Mouse (Mus musculus) cerebellum, adult 9-10 months (tissue): ENCODE data around the gene Pank1.

Source experiments
- DNase-seq: peaks from one replicate; pipeline ENCODE4 v3.0.0; 2022

The Pank1 gene

DNA sequence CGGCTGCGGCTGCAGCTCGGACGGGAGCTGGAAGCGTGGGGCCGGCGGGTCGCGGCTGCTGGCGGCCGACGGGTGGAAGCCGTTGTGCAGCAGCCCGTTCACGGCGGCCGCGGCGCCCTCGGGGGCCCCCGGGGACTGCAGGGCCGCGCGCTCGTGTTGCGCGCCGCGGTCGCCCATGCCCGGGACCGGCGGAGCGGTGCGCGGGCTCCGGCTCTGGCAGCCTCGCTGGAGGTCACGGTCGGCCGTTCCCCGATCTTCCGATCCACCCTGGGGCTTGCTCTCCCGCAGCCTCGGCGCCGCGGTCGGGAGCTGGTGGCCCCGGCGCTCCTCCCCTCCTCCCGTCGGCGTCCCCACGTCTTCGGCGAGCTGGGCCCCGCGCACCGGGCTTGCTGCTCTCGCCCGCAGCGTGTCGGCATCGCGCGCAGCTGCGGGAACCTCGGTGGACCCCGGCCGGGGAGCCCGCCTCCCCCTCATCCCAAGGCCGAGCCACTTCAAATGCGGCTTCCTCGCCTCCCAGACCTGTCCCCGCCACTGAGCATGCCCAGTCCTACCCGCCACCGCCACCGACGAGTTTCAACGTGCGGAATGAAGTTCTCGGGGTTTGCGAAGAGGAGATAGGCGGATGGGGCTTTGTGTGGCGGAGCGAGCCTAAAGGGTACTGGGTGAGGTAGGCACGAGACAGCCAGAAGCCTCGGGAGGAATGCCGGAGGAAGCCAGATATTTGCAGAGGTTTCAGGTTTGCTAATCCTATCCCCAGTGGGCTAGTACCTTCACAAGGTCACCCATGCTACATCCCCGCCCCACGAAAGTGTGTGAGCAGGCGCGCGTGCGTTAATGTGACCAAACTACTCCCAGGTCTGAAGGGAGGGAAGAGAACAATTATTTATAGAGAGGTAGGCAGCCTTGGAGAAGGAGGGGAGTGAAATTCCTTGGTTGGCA lies at the start of gene Pank1:
TSS of gene Pank1 (minus strand) at position 853 of the 939 bp plus-strand sequence.
- peak; percentile 69 for DNase-seq

DNA sequence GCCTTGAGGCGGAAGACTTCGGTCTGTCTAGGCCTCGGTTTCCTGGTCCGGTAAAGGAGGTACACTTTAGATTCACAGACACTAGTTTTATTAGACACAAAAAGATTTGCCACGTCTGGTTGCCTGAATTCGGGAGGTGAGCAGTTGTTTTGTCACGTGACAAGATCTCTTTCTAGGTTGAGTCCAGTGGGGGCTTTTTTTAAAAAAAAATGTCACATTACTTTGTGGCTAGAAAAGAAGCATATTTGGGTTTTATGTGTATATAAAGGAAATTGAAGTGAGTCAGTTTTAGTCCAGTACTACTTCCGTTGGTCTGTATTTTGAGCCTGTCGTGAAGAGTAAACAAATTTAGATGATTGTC lies 43.3 kb upstream of the Pank1 start:
- no peak for DNase-seq

DNA sequence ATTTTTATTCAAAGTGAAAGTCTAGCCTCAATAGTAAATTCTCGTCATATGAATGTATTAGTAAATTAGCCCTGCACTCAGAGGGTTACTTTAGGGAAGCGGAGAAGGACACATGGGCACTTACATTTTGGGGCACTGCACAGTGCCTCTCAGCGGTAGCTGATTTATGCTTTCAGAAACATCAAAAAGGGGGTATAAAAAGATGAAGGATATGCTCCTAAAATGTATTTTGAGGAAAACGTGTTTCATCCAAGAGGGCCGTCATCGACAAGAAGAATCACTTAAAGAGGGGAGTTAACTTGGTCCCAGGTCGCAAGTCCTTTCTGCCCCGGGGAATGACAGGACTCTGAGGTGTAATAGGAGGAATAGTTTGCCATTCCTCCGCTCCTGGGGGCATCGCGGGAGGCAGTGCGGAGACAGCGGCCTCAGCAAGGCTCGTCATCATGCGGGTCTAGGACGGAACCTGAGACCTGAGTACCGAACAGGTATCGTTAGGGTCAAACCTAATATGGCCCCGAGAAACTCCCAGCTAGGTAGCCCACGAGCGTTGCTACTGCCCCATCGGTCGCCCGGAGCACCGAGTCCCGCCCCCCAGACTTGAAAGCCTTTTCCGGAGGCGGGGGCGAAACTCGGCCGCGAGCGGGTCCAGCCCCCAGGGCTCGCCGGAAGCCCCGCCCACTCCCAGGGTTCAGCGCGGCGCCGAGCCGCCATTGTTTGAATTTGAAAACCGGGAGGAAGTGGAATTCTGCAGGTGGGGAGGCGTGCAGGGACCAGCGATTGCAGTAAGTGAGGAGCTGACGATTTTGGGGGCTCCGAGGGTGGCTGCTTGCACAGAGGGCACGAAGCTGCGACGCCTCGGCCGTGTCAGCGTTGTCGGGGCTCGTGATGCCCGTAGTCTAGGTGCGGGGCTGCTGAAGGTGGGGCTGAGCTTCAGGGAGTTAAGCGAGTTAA lies 42.7 kb upstream of the Pank1 start, which contains the start of gene Kif20b:
TSS of gene Kif20b (plus strand) at position 710 of the 951 bp plus-strand sequence.
- DNase-seq: peak; percentile 82

DNA sequence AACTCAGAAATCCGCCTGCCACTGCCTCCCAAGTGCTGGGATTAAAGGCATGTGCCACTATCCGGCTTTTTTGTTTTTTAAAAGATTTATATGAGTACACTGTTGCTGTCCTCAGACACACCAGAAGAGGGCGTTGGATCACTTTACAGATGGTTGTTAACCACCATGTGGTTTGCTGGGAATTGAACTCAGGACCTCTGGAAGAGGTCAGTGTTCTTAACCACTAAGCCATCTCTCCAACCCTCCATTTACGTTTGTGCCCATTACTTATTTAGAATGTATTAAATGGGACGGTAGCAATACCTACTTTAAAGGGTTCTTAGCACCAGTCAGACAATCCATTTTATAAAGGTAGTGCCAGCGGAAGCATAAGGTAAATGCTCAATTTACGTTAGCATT lies 42.0 kb upstream of the Pank1 start:
- DNase-seq: peak; percentile 17

DNA sequence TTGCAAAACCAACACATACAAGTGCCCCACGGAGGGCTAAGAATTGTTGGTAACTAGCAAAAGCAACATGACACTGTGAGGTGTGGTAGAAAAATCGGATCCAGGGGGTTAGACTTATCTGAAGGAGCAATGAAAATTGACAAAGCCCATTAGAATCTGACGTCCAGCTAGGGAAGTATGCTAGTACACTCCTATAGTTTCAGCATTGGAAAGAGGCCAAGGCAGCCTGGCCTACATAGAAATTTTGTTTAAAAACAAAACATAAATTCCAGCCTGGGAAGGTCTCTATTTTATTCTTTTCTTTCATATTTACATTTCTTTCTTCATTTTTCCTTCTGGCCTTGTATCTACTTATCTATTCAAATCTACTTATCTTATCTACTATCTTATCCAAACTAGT lies 41.3 kb upstream of the Pank1 start:
- no peak for DNase-seq

DNA sequence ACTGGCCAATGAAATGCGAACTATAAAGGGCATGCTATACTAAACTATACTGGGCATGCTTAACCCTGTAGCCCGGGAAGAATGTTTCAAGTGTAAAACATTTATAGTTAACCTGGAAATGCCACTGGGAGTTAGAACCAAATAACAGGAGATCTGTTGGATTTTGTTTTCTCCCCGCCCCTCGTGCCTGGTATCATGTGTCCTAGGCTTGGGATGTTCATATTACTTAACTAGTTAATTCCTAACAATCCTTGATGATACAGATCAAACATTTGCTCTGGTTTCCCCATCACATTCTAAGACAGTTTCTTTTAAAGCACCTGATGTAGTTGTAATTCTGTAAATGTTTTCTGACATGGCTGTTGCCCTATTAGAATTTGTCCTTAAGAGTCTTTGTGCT lies 40.8 kb upstream of the Pank1 start:
- no peak for DNase-seq

DNA sequence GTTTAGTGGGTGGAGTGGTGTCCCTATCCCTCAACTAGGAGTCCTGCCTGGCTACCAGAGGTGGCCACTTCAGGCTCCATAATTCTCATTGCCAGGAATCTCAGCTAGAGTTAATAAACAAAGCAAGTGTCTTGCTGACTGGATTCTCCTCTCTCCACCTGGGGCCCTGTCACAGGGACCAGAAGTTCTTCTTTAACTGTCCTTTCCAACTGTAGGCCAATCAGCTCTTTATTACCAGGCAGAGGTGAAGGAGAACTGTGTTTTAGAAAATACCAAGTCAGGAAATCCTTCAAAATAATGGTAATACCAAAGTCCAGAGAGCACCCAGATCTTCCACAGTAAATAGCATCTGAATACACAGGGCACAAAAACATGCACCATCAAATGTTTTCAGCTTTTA lies 33.1 kb upstream of the Pank1 start:
- no peak for DNase-seq

DNA sequence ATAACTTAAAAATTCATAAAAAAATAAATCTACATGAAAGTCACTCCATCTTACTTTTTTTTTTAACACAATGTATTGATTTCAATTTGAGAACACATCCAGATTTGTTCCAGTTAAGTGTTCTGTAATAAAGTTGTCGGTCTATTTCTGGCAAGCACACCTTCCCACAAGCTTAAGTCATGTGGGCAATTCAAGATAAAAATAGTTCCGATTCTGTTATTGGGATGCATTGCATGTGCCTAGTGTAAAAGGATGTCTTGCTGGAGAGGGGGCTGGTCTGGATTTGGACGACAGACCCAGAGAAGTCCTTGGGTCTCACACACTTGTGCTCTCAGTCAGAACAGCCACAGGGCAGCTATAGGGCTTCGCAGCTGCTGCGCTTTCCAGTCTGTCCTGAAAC lies 27.5 kb upstream of the Pank1 start:
- no peak for DNase-seq

DNA sequence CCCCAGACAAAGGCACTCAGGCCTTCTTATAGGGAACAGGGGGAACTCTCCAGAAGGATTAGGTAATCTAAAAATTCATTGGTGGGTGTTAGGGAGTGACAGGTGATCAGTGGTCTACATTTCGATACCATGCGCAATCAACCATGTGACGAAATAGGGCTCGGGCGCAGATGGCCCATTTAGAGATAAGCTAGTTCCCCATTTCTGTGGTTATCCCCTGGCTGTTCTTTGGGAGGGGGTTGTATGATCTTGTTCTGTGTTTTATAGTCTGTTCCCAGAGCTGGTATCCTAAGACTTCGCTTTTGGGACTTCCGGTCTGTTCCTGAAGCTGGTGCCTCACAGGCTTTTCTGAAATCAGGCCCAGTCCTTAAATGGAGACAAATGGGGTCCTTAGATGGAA lies 26.2 kb upstream of the Pank1 start:
- DNase-seq: no peak

DNA sequence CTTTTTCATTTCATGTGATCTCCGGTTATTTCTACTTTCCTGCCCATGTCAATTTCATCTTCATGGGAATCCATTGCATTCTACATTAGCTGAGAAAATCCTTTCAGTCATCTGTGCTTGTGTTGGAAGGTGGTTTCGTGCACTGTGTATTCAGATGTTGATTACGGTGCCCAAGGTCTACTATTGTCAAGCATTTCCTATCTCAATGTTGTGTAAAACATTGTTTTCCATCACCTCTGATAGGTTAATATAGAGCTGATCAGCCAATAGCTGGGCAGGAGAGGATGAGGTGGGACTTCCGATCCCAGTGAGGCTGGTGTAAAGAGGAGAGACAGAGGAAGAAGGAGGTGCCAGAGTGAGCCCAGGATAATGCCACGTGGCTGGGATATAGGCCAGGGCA lies 24.8 kb upstream of the Pank1 start:
- no peak for DNase-seq

DNA sequence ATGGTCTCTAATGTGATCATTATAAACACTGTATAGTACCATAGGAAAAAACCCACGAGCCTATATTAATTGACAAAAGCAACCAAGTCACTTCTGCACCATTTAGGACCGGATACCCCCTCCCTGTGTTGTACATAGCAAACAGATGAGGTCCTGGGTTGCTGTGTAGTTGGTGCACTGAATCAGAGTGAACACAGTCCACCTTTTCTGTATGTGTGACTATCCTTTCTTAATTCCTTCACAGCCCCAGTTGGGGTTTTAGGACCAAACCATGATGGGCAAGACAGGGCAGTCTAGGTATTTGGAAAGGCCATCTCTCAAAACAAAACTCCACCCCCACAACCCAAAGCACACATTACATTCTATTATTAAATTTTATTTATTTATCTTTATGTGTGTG lies 22.5 kb upstream of the Pank1 start:
- DNase-seq: no peak

DNA sequence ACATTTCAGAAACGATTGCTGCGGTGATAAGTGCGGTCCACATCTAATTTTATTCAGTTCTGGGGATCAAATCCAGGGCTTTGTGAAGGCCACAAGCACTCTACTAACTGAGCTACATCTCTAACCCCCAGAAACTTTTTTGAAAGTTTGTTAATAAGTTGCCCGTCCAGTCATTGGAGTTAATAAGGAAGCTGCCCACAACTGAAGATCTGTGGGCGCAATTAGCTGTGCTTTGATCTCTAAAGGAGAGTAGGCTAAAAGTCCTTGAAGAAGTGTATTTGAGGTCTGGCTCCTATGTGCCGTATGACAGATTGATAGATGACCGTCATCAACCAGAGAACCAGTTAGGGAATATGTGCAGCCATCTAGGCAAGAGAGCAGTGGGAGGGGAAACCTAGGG lies 22.0 kb upstream of the Pank1 start:
- no peak for DNase-seq

DNA sequence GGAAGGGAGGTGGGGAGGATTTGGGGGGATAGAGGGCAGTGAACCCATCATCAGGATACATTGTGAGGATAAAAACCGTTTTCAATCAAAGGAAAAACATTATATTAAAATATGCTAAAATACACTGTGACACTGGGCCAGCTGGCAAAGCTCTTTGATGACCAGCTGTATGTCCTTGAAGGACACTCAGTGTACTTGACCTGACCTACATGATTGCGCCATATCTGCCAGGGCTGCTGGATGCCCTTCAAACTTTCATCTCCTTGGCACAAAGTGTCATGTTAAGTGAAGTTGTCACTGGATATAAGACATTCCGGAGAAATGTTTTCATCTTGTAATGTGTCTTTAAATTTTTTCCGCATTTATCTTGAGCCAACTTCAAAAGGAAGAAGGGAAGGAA lies 19.7 kb upstream of the Pank1 start:
- DNase-seq: no peak

DNA sequence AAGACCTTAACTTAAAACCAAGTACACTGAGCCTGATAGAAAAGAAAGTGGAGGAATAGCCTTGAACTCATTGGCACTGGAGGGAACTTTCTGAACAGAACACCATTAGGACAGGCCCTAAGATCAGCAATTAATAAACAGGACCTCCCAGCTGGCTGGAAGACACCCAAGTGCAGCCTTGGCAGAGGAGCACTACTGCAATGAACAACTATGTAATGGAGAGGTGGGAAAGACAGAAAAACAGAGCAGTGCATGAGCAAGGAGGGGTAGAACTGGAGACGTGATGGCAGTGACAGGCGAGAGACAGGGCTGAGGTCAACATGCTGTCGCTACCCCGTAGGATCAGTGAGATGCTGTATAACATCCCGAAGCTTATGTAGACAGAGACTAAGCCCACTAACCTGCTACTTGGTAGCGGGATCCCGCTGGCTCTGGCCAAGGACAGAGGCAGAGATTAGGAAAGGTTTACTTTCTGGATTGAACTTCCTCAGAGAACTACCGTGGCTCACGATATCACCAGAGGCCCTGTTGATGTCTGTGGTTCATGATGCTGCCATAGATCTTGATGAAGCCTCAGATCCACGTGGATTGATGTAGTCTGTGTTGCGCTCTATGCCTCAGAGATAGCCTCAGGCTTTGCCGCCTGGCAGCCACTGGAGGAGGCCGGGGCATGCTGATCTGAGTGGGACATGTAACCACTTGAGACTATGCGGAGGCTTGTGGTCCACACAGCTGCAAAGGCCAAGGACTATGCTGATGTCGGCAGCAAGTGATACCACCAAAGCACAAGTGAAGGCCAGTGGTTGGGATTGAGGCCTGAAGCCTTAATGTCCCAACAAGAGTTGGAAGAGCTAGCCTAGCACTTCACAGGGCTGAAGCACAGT lies 18.1 kb upstream of the Pank1 start:
- no peak for DNase-seq

DNA sequence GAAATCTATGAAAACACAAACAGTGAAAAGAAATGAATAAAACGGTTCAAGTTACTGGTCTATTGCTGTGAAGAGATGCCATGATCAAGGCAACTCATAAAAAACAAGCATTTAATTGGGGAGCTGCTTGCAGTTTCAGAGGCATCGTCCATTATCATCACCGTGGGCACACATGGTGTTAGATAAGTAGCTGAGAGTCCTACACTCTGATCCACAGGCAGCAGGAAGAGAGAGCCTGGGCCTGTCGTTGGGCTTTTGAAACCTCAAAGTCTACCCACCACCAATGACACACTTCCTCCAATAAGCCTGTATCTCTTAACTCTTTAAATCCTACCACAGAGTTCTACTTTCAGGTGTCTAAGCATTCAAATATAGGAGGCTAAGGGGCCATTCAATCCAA lies 15.8 kb upstream of the Pank1 start:
- DNase-seq: no peak

DNA sequence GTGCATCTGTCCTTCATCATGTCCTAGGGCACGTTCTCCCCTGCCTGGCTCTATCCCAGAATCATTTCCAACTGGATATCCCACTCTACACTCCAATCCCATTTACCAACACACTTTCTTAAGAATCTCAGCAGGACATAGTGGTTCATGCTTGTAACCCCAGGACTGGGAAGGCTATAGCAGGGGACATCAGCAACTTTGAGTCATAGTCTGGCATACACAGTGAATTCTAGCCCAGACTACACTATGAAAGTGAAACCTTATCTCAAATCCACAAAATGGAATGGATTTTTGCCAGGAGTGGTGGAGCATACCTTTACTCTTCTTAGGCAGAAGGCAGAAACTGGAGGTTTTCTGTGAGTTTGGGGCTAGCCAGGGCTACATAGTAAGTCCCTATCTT lies 12.3 kb upstream of the Pank1 start:
- no peak for DNase-seq

DNA sequence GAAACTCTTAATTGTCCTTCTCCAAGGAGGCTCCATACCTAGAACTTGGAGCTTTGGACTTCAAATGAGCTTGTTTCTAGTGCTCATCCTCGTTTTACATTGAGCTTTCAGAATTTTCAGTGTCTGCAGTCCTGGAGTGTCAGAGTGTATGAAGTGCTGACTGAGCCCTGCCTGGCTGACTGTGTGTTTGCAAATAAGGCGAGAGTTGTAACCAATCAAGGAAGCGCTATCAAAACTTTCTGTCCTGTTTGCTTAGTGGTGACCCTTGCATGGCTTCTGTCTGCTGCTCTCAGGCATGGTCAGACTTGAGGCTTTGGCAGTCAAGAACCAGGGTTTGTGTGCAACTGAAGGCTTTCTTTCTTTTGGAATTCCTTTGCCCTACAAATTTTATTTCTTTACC lies 11.7 kb upstream of the Pank1 start:
- no peak for DNase-seq

DNA sequence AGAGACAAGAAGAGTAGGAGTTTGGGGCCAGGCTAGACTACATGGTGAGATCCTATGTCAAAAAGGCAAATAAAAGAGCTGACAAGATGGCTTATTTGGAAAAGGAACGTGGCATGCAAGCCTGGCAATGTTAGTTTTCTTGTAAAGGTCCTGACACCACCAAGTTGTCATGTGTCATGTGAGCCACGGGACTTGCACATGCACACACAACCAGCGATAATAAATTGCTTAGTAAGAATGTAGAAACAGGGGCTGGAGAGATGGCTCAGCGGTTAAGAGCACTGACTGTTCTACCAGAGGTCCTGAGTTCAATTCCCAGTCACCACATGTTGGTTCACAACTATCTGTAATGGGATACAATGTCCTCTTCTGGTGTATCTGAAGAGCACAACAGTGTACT lies 7.1 kb upstream of the Pank1 start:
- no peak for DNase-seq

DNA sequence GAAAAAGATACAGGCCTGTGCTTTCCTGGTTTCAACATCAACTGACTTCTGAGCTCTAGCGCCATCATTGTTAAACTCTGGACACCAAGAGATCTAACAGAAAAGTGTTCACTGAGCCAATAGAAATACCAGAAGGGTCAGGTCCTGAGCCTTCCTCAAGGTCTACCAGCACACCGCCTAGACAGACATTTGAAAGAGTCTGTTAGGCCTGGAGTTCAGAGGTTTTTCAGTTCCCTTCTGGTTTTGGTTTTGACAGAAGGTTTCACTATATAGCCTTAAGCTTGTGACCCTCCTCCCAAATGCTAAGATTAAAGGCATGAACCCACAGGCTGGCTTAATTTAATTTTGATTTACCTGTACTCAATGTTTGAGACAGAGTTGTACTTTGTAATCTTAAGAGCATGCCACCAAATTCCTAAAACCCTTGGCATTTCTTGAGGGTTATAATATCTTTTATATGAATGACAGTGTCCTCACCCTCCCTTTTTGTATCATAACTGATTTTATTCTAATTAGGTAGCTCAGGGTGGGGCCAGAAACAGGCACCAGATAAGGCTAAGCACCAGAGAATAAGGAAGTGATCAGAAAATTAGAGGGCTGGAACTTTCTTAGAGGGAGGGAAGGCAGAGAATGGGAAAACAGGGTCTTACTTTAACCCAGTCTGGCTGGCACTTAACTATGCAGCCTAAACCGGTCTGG lies 4.4 kb upstream of the Pank1 start:
- no peak for DNase-seq

DNA sequence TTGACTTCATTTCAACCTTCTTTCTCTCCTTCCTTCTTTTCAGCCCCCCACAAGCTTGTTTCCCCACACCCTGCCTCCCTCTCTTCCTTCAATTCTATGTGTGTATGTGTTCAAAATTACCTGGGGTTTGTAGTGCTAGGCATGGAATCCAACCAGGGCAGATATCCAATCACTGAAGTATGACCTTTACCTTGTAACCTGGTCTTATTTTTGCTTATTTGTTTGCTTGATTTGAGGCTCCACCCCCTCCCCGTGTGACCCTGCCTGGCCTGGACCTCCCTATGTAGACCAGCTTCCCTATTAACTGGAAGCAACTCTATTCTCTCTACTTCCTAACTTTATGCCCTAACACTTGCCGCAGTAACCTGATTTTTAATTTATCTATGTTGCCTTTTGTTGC lies 3.2 kb upstream of the Pank1 start:
- DNase-seq: no peak

DNA sequence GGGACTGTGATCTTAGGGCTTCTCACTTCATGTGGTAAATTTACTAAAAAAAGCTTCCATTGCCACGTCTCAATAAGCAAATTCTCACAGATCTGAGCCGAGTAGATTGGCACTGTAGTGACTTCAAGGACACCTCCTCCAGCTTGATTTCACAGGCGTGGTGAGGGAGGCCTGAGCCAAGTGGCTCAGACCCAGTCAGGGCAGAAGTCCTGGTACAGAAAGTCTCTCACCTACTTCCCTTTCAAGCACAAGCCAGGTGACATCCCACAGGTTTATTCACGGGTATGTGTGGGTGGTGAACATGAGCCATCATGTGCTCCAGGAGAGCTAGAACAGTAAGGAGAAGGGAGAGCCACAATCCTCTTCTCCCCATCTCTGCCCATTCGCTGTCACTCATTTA lies 1.9 kb upstream of the Pank1 start:
- DNase-seq: no peak

DNA sequence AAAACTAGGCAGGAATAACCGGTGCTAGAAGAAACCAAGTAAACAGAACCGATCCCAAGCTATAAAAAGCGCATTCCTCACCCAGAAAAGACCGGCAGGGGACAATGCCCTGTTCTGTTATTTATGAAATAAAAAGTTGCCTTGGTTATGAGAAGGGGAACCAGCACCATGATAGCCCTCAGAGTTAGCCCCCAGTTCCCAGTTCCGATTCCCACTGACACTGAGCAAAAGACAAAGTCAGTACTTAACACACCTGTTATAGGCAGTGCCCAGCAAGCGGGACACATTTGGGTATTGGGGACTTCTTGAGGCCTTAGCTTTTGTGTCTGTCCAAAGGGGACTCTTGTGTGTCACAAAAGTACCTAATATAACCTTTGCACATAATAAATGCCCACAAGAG lies 369 bp upstream of the Pank1 start:
- DNase-seq: no peak
